Mouse (Mus musculus) intestine, embryonic 15.5 days (tissue): ENCODE results near the gene AC134908.4. TPM values are rescaled to one million over a fixed set of nuclear protein-coding genes. Genes with fewer than 3 reads are reported as not detected.

Experiments used
- ATAC-seq: fragments of 200-750 bp; cut with Nextera tagmentation; 2 replicates; pipeline ENCODE4 v1.8.0; 2017; ENCODE audit warnings: moderate TSS enrichment, moderate library complexity
- H3K27ac ChIP-seq: fragments of 300-500 bp; sonication (generic); 2 replicates; pipeline ENCODE4 v1.5.1; 2015; ENCODE audit warnings: mild to moderate bottlenecking, inconsistent platforms
- H3K27me3 ChIP-seq: fragments of 300-500 bp; sonication (generic); replicated peaks from 2 replicates; pipeline ENCODE4 v1.6.1; 2015; ENCODE audit warnings: inconsistent platforms
- H3K36me3 ChIP-seq: fragments of 300-500 bp; sonication (generic); 2 replicates; pipeline ENCODE4 v1.6.1; 2015; ENCODE audit warnings: inconsistent platforms
- H3K4me1 ChIP-seq: fragments of 300-500 bp; sonication (generic); replicated peaks from 2 replicates; pipeline ENCODE4 v1.6.1; 2015; ENCODE audit warnings: inconsistent platforms
- H3K4me2 ChIP-seq: fragments of 300-500 bp; sonication (generic); replicated peaks from 2 replicates; pipeline ENCODE4 v1.6.1; 2015; ENCODE audit warnings: mild to moderate bottlenecking, inconsistent platforms
- H3K4me3 ChIP-seq: fragments of 300-500 bp; sonication (generic); replicated peaks from 2 replicates; pipeline ENCODE4 v1.5.1; 2015; ENCODE audit warnings: inconsistent platforms
- H3K9ac ChIP-seq: fragments of 300-500 bp; sonication (generic); 2 replicates; pipeline ENCODE4 v1.6.1; 2015; ENCODE audit warnings: inconsistent platforms
- H3K9me3 ChIP-seq: fragments of 300-500 bp; sonication (generic); 2 replicates; pipeline ENCODE4 v1.6.1; 2016; ENCODE audit warnings: inconsistent platforms
- WGBS: fragments of 180-500 bp; shearing (Covaris S2); methylation state at CpG from one replicate; pipeline ENCODE4 v1.1.7; 2015; 5-methylcytosine and 5-hydroxymethylcytosine counted together
- polyA plus RNA-seq: library from polyadenylated mRNA; unstranded; fragments of >200 nt; fragmentation: Nextera tagmentation; extraction: Ambion mirVana; gene quantifications from 2 replicates; pipeline ENCODE4 v1.2.1, GENCODE M21; 2015

Gene AC134908.4
- polyA plus RNA-seq, 1 experiment from 2014 or later: not detected

DNA sequence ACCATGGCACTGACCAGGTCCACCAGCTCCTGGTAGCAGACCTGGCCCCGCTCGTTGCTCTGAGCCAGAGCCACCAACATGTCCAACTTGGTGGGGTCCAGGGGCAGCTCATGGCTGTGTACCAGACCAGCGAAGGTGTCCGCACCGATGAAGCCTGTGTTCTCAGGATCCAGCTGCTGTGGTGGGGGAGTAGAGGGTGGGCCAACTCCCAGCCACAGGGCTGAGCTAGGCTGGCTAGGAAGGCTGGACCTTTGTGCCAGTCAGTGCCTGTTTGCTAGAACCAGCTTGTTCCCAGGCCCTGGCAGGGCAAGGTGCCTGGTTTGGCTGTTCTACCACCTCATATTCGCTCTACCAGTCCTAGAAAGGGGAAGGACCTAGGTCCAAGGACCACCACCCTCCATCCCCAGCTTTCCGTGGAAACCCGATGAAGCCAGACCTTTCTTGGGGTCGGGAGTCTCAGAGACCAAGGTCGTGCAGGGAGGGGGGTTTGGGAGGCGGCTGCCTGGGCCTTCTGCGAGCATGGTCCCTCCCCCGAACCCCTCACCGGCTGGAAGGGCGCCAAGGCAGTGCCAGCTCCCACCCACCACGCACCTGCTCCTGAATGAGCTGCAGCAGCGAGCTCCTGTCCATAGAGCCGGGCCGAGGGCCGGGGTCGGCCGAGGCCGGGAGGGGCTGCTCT is 41.1 kb upstream of the AC134908.4 start:
- WGBS: 23% methylated on average over 23 of the region's 23 CpGs
- Histone ChIP-seq H3K4me3 (peak overlapping the region; percentile 34), H3K36me3 (peaks cover 14% of the 10 kb centered on the region), H3K27me3 (no peaks in the 10 kb centered on the region), H3K27ac (peak overlapping the region; percentile 27; the same call in 1 of the 2 replicates), H3K4me1 (peaks cover 55% of the 10 kb centered on the region), H3K4me2 (peak overlapping the region; percentile 91), H3K9me3 (no peaks in the 10 kb centered on the region), H3K9ac (peak overlapping the region; percentile 50)
- ATAC-seq: no peak

DNA sequence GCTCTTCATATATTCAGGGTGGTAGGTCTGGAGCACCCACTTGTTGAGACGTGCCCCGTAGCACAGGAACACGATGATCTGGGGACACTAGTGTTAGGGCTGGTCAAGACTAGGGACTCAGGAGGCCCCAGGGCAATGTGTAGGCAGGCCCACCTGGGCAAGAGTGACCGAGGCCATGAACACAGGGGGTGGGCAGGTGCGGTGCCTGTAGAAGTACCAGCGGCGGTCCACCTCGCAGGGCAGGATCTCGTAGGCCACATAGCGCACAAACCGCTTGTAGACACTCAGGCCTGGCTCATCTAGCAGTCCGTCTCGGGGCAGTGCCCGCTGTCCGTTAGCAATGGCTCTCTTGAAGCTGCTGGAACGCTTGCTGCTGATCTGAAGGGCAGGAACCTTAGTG is 40.4 kb upstream of the AC134908.4 start:
- Histone ChIP-seq H3K4me2 (peak overlapping the region; percentile 91; the same call in 1 of the 2 replicates), H3K27ac (no peak overlapping the region), H3K4me1 (peaks cover 62% of the 10 kb centered on the region), H3K27me3 (no peaks in the 10 kb centered on the region), H3K36me3 (peaks cover 17% of the 10 kb centered on the region), H3K9me3 (no peaks in the 10 kb centered on the region), H3K4me3 (no peak overlapping the region), H3K9ac (0 out of 2 replicates have a peak overlapping the region, but pooled peaks have one; percentile 50)
- 91% methylated on average over 16 of the region's 16 CpGs for WGBS
- no peak for ATAC-seq

DNA sequence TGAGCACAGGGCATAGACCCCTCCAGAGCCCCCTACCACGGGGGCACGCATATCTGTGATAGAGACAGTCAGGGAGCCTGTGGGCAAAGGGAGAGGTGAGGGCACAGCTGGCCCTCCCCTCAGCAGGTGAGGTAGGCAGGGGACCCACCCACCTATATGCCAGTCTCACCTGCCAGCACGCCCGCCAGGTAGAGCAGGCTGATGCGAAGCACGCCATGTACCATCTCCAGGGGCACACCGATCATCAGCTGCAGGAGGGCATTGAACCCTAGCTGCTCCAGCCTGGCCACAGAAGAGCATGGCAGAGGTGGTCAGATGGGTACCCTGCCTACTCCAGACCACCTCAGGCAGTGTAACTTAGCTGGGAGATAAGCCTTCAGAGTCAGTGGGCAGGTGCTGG is 39.8 kb upstream of the AC134908.4 start:
- peak overlapping the region; percentile 91 for H3K4me2 ChIP-seq
- no peak for ATAC-seq
- H3K9ac ChIP-seq: peak overlapping the region; percentile 85; the same call in 1 of the 2 replicates
- H3K4me1 ChIP-seq: peaks cover 65% of the 10 kb centered on the region
- WGBS: 93% methylated on average over 7 of the region's 7 CpGs
- peak overlapping the region; percentile 83; the same call in 1 of the 2 replicates for H3K4me3 ChIP-seq
- H3K9me3 ChIP-seq: no peaks in the 10 kb centered on the region
- H3K27ac ChIP-seq: no peak overlapping the region
- peaks cover 21% of the 10 kb centered on the region for H3K36me3 ChIP-seq
- H3K27me3 ChIP-seq: no peaks in the 10 kb centered on the region

DNA sequence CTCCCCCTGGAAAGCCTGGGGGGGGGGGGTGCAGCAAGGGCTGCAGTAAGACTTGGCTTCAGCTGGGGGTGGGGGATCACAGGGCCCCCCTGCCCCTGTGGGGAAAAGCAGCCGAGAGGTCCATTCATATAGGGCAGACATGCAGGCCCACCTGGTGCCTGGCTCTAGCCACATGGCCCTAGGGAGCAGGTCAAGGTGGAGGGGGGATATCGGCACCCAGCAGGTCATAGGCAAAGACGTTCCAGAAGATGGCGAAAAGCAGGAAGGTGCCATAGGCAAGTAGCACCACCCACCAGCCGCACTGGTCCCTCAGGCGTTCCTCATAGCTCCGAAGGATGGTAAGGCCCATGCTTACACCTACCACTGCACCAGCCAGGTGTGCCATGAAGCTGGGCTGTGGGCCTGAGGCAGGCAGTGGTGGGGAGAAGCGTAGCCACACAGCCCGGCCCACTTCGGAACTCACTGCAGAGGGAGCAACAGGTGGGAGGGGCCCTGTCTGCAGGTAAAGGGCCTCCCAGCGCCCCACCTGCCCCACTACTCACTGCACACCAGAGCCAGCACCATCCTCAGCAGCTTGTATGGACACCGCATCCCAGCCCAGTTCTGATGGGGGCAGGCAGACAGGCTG is 39.2 kb upstream of the AC134908.4 start:
- peaks cover 70% of the 10 kb centered on the region for H3K4me1 ChIP-seq
- peaks cover 21% of the 10 kb centered on the region for H3K36me3 ChIP-seq
- no peak for ATAC-seq
- peak overlapping the region; percentile 83 for H3K4me3 ChIP-seq
- 77% methylated on average over 12 of the region's 12 CpGs for WGBS
- H3K9me3 ChIP-seq: no peaks in the 10 kb centered on the region
- no peak overlapping the region; the same call in 1 of the 2 replicates for H3K27ac ChIP-seq
- no peaks in the 10 kb centered on the region for H3K27me3 ChIP-seq
- peak overlapping the region; percentile 85 for H3K9ac ChIP-seq
- peak overlapping the region; percentile 91 for H3K4me2 ChIP-seq

DNA sequence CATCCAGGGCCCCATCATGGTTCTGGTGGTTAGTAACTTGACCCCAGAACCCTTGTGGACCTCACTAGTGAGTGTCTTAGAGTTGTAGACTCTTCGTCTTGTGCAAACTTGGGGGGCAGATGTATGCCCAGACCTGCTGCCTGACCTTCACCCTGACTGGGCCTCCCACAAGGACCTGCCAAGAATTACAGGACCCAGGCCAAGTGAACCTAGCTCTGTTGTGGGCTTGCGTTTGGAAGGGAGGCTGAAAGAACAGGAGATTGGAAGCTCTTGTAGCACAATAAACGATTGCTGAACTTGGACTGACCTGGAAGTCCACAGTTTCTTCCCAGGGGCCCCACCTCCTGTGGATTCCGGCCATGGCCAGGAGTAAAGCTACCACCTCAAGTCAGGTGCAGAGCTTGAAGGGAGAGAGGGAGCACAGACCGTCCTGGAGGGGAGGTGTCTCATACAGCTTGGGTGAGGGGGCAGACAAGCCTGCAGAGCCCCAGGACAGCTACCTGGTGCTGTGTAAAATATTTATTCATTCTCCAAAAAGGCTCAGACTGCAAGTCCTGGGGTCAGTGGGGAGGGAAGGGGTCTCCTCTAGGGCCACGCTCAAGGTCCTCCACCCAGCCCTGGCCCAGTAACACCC is 38.6 kb upstream of the AC134908.4 start:
- H3K9ac ChIP-seq: peak overlapping the region; percentile 85
- ATAC-seq: no peak
- no peaks in the 10 kb centered on the region for H3K27me3 ChIP-seq
- no peaks in the 10 kb centered on the region for H3K9me3 ChIP-seq
- peak overlapping the region; percentile 98 for H3K27ac ChIP-seq
- peak overlapping the region; percentile 83 for H3K4me3 ChIP-seq
- H3K4me2 ChIP-seq: peak overlapping the region; percentile 91
- WGBS: 19% methylated on average over 6 of the region's 6 CpGs
- H3K36me3 ChIP-seq: peaks cover 16% of the 10 kb centered on the region
- H3K4me1 ChIP-seq: peaks cover 68% of the 10 kb centered on the region

DNA sequence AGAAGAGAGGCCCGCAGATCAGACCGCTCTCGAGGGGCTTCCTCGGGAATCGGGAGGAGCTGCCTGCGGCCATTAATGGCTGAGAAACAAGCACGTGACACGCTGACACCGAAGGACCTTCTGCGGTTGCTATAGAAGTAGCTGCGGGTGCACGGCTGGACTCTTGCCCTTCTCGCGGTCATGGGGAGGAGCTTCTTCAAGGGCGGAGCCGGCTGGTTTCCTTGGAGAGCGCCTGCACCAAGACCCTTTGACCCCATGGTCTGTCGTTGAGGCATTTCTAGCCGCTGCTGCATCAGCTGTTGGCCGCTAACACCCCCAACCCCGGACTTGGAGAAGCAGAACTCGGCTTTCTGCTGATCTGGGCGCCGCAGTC is 37.8 kb upstream of the AC134908.4 start, which contains the start of gene Stub1:
TSS of gene Stub1 (minus strand) at position 114 of the 373 bp plus-strand sequence.
- H3K9me3 ChIP-seq: no peaks in the 10 kb centered on the region

DNA sequence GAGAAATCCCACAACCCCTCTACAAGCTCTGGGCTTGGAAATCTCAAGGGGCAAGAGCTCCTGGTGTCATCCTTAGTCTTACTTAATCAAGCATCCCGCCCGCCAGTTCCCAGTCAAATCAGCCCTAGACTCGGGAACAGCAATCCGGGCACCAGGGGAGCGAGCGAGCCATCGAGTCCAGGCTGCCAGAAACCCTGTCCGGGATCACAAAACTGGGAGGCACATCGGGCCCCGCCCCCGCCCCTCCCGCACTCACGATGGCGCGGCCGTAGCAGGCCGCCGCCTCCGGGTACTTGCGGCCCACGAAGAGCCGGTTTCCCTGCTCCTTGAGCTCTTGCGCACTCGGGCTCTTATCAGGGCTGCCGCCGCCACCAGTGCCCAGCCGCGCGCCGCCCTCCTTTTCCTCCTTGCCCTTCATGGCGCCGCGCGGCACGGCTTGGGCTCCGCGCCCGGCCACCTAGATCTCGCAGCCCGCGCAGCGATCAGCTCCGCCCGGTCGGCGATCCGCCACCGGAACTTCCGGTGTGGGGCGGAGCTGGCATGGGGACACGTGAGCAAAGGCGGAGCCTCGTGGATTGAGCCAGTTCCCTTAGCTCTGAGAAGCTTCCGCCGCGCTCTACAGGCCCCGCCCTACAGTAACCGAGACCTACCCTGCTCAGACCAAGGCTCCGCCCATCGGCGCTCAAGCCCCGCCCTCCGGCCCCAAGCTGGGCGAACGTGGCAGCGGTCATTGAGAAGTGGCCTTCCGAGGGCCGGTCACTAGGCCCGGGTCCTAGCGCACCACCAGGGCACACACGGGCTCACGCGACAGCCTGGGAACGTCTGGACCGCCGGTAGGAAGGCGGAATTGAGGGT is 37.2 kb upstream of the AC134908.4 start:
- under 1% methylated on average over 76 of the region's 77 CpGs for WGBS
- peaks cover 14% of the 10 kb centered on the region for H3K36me3 ChIP-seq
- H3K4me2 ChIP-seq: peak overlapping the region; percentile 91
- H3K27ac ChIP-seq: peak overlapping the region; percentile 98
- H3K9ac ChIP-seq: peak overlapping the region; percentile 85
- peak overlapping the region; percentile 83 for H3K4me3 ChIP-seq
- no peaks in the 10 kb centered on the region for H3K9me3 ChIP-seq
- peaks cover 70% of the 10 kb centered on the region for H3K4me1 ChIP-seq
- peak; percentile 92 for ATAC-seq
- H3K27me3 ChIP-seq: no peaks in the 10 kb centered on the region

More for the DNA sequence above, 37.8 kb upstream of the AC134908.4 start, which contains the start of gene Stub1:
- Histone ChIP-seq H3K4me3 (peak within 1 kb of the TSS; percentile 83), H3K4me2 (peak within 1 kb of the TSS; percentile 91), H3K27ac (peak within 1 kb of the TSS; percentile 98), H3K27me3 (no peaks in the 10 kb centered on the region), H3K36me3 (peaks cover 14% of the 10 kb centered on the region), H3K4me1 (peaks cover 70% of the 10 kb centered on the region), H3K9ac (peak within 1 kb of the TSS; percentile 85)
- WGBS: under 1% methylated on average over 24 of the region's 24 CpGs
- peak; percentile 82 for ATAC-seq

DNA sequence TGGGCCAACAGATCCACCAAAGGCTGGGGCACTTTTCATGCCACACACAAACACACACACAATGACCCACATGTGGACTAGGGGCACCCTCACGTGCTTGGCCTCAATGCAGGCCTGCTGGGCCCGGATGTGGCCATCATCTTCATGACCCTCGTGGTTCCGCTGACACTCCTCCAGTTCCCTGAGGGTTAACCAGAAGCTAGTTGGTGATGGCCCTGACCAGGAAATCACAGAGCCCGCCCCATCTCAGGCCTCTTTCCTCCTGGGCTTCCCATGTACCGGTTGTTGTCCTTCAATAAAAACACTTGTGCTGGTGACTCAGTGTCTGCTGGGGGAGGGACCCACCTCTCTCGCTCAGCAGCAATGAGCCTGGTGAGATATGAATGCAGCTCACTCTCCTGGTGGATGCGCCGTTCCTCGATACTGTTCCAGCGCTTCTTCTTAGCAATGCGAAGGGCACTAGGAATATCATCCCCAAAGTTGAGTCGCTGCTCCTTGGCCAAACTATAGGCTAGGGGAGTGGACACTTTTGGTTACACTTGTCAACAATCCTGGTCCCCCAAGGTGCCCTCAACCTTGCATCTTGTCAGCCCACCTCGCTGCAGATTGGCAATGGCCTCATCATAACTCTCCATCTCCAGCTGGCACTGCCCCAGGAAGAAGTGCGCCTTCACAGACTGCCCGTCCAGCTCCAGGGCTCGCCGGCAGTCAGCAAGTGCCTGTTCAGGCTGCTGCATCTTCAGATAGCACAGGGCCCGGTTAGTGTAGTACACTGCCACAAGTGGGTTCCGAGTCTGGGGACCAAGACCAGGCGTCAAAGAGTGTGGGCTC is 36.2 kb upstream of the AC134908.4 start:
- H3K4me1 ChIP-seq: peaks cover 61% of the 10 kb centered on the region
- no peaks in the 10 kb centered on the region for H3K27me3 ChIP-seq

DNA sequence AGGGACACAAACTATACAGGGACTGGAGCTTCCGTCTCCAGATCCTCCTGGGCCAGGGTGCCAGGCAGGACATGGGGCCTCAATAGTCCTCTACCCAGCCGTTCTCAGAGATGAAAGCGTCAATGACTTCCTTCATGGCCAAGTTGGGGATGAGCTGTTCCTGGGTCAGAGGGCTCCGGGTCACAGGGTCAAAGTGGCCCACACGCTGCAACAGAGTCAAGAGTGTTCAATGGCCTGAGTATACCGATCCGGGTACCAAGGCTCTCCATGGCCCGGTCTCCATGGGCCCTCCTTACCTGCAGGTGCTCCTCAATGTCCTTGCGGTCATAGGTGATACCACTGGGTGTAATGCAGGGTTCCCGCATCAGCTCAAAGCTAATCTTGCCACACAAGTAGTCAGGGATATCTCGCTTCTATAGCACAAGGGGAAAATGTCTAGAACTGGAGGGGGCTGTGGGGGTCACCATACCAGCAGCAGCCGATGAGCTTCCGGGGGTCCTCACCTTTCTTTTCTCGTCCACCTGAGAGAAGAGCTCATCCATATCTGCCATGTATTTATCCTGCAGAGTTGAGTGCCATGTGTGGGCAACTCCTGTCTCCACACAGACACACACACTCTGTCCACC is 35.5 kb upstream of the AC134908.4 start:
- Histone ChIP-seq H3K9ac (peak overlapping the region; percentile 85; the same call in 1 of the 2 replicates), H3K27ac (peak overlapping the region; percentile 98; the same call in 1 of the 2 replicates), H3K27me3 (no peaks in the 10 kb centered on the region), H3K4me3 (peak overlapping the region; percentile 83), H3K36me3 (peaks cover 17% of the 10 kb centered on the region), H3K9me3 (no peaks in the 10 kb centered on the region), H3K4me1 (peaks cover 55% of the 10 kb centered on the region), H3K4me2 (peak overlapping the region; percentile 91)
- WGBS: 84% methylated on average over 14 of the region's 14 CpGs
- ATAC-seq: no peak

More for the DNA sequence above, 36.2 kb upstream of the AC134908.4 start:
- Histone ChIP-seq H3K4me2 (peak overlapping the region; percentile 91), H3K4me3 (peak overlapping the region; percentile 83), H3K9me3 (no peaks in the 10 kb centered on the region), H3K27ac (peak overlapping the region; percentile 98), H3K9ac (peak overlapping the region; percentile 85), H3K36me3 (peaks cover 14% of the 10 kb centered on the region)
- no peak for ATAC-seq
- 47% methylated on average over 21 of the region's 21 CpGs for WGBS

DNA sequence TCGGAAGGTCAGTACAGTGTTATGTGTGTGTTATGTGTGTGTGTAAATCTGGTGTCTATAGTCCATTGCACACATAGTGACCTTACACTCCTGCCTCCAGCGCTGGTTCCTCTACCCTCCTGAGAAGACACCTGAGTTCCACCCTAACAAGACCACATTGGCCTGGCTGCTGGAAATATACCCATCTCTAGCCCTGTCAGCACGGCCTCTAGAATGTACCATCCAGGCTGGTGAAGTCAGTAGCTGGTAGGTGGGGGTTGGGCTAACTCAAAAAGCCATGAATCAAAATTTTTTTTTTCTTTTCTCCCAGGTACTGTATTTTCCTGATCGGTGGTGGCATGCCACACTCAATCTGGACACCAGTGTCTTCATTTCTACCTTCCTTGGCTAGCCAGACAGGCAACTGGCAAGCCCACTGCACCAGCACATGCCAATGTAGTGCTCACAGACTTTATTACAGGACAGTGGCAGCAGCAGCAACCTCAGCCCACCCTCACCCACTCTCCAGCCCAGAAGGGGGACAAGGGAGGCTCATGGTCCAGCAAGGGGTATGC is 34.8 kb upstream of the AC134908.4 start:
- WGBS: 77% methylated on average over 4 of the region's 4 CpGs
- H3K9ac ChIP-seq: 0 out of 2 replicates have a peak overlapping the region, but pooled peaks have one; percentile 10
- no peaks in the 10 kb centered on the region for H3K9me3 ChIP-seq
- peak overlapping the region; percentile 5; the same call in 1 of the 2 replicates for H3K27ac ChIP-seq
- H3K4me2 ChIP-seq: peak overlapping the region; percentile 91
- peaks cover 19% of the 10 kb centered on the region for H3K36me3 ChIP-seq
- no peak overlapping the region; the same call in 1 of the 2 replicates for H3K4me3 ChIP-seq
- H3K4me1 ChIP-seq: peaks cover 53% of the 10 kb centered on the region
- ATAC-seq: no peak
- H3K27me3 ChIP-seq: no peaks in the 10 kb centered on the region
